Mouse (Mus musculus) frontal cortex, postnatal 25 days (tissue): ENCODE measurements around the gene Camk1.
"Not testable (repeated sequence)": the region's sequence is repeated elsewhere in the genome, so short reads cannot be mapped to it uniquely, and the experiment has no call there.

ENCODE experiments used
- DNase-seq, 2 experiments: peaks; one replicate each; pipeline ENCODE4 v3.0.0; 2022; ENCODE audit warnings: low spot score in 2 of 2

Gene Camk1

DNA sequence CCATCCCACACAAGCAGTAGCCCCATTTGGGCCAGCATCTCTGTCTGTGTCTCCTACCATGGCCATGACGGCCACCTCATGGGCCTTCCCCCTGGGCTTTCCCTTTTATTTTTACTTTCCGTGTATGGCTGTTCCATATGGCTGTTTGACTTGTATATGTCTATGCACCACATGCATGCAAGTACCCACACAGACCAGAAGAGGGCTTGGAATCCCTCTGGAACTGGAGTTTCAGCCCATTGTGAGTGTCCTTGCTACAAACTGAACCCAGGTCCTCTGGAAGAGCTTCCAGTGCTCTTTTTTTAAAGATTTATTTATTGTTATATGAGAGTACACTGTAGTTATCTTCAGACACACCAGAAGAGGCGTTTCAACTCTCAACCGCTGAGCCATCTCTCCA is 17.7 kb upstream of the Camk1 start:
- no peak for DNase-seq

DNA sequence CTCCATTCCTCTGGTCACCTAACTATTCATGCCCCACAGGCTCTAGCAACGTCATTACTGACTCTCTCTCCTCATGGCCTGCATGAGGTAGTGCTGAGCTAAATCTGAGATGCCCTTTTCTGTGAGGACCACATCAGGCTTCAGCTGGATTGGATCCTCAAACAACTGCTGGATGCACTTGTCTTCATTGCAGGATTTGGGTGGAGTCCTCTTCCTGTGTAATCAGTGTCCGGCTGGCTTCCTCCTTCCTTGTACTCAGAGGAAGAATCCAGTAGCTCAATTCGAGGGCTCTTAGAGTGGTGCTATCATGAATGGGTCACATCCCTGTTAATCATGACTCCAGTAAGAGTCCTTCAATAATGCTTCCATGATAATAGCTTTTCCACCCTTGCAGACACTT is 9.9 kb upstream of the Camk1 start:
- no peak for DNase-seq

DNA sequence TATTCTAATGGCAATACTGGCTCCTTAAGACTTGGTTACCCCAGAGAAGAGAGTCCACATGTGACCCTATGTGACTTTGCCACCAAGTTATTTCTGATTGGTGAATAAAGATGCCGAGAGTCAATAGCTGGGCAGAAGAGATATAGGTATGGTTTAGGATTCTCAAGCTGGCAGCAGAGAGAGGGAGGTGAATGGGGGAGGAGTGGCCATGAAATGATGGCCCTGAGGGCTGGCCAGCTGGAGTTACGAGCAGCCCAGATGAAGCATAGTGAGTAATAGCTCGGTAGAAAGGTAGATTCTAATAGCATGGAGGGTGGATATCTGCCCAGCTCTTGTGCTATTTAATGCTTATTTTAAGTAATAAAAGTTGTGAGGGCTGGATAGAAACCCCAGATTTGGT is 9.0 kb upstream of the Camk1 start:
- DNase-seq = no peak

DNA sequence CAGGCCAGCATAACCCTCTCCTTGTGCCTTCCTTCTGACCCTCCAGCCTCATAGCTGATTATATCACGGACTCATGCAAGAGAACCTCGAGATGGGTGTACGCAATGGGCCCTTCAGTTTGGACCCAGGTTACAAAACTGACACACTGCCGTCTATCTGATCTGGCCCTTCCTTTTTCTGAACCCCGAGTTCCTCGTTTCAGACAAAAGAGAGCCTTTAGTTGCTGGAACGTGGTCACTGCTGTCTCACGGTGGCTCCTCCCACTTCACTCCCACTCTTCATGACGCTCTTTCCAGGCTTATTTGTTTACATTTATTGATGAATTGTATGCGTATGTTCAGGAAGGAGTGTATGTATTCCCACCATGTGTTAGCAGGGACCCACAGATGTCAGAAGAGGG is 7.9 kb upstream of the Camk1 start:
- no peak for DNase-seq

DNA sequence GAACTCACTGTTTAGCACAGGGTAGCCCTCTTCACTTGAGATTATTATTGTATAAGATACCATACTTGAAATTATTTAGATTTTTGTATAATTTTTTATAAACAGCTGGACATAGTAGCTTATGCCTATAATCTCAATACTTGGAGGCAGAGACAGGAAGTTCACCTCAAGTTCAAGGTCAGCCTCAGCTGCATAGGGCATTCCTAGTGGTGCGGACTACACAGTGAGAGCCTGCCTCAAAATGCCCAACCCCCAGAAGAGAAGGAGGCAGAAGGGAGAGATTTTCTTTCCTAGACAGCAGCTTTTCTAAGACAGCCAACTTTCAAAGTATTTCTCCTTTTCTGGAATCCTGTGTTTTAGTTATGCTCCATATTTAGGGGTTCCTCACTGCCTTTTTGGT is 7.4 kb upstream of the Camk1 start:
- DNase-seq = no peak

DNA sequence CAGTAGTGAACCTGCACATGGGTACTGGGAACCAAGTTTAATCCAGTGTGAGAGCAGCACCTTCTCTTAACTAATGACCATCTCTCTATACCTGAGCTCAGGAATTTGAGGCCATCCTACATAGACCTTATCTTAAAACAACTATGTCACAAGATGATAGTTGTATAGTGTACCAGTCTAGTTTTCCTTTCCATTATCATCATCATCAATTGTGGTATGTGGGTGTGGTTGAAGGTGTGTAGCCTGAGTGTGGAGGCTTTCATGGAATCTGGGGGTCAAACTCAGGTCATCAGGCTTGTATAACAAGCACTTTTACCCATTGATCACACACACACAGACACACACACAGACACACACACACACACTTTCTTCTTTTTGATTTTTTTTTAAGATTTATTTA is 6.8 kb upstream of the Camk1 start:
- no peak for DNase-seq

DNA sequence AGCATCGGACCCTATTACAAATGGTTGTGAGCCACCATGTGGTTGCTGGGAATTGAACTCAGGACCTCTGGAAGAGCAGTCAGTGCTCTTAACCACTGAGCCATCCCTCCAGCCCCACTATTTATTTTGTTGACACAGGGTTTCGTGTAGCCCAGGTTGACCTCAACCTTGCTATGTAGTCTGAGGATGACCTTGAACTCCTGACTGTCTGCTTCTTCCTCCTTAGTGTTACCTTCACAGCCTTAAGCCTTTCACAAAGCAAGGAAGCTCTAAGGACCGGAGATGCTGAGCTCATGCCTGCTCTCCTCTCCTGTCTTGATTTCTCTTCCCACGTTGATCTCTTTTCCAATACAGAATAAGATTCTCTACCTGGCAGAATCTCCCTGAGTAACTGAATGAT is 3.1 kb upstream of the Camk1 start:
- DNase-seq = no peak

DNA sequence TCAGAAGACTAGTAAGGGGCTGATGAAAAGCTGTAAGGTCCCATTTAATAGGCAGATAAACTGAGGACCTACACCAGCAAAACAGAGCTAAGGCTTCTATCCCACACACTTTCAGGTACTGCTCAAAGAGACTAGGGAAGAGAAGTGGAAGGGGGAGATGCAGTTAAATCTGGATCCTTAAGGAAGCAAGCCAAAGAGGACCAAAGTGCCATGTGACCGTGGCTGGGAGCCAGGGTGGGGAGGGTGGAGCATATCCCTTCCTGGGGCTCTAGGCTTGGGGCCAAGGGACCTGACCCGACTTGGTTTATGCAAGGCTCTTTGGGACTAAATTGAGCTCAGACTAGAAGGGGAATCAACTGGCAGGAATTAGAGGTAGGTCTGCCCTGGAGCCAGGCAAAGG is 537 bp upstream of the Camk1 start:
- no peak for DNase-seq

DNA sequence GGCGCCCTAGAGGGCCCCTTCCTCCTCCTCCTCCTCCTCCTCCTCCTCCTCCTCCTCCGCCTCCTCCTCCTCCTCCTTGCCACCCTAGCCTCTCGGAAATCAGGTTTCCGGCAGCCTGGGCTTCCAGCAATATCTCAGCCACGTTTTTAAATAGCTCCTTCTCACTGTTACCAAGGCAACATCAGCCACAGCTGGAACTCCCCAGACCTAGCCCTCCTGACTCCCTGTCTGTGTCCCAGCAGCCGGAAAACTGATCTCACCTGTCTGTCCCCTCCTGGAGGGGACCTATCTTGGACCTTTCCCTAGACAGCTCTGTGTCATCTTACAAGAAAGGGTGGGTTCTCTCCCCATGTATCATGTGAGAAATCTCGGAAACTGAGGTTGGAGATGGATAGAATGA is 1.5 kb downstream of the Camk1 start:
- DNase-seq = no peak

DNA sequence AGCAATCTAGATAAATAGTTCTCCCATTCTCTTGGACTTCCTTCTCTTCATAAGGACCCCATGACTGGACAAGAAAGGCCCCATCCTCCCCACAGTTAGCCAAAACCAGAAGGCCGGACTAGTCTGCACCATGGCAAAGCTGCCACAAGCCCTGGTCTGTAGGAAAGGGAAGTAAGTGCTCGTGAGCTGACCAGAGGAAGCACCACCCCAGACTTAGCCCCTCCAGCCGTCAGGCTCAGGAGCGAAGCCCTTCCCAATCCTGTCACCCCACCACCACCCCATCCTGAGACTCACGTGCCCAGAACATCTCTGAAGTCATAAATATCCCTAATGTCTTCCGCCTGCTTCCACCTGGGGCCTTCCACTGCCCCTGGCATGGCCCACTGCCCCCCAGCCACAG is 2.2 kb downstream of the Camk1 start:
- DNase-seq = no peak

DNA sequence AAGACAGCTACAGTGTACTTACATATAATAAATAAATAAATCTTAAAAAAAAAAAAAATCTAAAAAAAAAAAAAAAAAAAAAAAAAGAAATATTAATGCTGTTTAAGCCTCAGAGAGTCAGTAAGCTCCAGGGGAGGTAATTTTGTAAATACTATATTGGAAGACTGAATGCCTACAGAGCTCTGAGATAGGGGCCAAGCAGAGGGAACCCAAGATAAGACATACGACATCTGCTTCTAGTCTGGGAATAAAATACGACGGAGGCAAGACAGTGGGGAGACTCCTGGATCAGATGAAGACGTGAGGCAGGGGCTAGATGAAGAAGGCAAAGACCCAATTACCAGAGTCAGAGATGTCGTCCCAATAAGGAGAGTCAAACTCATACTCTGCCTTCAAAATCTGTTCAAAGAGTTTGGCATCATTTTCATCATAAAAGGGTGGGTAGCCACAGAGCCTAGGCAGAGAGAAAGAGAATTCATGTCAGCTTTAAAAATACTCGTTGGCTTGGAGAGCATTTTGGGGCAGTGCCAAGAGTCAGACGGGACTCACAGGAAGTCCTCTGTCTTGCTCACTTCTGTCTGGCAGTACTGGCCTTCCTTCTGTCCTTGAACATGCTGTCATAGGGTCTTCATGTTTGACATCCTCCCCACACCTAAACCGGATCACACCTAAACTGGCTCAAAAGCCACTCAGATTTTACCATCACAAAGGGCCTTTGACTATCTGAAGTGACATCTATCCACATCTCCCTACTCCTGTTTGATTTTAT is 6.7 kb downstream of the Camk1 start:
- no peak for DNase-seq

DNA sequence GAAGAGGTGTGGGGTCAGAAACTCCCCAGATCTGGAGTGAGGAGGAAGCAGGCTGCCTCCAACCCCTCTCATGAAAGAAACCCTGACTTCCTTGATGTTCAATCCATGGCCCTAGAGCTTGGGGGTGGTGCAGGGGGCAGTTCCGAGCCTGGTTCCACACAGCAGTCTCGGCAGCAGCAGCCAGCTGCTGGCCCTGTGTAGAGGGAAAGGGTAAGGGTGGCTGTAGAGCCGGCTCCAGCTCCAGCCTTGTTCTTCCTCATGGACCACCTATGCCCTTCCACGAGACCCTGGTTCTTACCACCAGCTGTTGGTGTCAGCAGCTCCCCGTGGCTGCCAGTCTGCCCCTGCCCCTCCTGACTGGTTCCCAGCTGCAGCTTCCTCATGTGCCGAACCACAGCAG is 9.6 kb downstream of the Camk1 start:
- no peak for DNase-seq

DNA sequence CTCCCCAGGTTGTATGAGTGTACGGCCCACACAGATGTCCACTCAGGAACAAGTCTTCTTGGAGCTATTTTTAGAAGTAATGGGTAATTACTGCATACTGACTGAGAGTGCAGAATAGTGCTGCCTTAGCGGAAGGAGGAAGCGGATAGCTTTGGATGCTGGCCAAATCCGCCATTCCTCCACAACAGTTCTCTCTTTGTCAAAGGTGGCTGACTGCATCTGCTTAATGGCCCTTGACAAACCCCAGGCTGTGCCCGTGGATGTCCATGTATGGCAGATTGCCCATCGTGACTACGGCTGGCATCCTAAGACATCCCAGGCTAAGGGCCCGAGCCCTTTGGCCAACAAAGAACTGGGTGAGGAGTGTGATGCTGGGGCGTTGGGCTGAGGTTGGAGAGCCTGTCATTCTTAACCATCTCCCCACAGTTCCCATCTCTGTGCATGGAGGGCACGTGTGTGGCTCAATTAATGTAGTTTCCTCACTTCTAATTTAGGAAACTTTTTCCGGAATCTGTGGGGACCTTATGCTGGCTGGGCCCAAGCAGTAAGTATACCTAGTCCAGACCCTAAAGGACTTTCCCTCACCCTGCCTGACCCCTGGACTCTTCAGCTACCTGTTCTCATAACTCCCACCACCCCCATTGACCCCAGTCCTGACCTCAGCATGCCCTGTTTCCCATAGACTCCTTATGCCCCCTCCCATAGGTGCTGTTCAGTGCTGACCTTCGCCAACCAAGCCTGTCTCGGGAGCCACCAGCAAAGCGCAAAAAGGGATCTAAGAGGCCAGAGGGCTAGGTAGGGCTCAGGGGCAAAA is 10.4 kb downstream of the Camk1 start:
- peak in 1 of 2 experiments; percentile 56 for DNase-seq

DNA sequence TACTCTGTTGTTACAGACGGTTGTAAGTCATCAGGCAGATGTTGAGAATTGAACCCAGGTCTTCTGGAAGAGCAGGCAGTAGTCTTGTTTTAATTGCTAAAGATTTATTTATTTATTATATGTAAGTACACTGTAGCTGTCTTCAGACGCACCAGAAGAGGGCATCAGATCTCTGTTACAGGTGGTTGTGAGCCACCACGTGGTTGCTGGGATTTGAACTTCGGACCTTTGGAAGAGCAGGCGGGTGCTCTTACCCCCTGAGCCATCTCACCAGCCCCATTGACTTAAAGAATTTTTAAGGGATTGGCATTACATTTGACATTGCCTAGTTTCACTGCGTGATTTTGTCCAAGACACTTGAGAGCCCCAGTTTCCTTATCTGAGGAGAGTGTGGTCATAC is 11.1 kb downstream of the Camk1 start:
- DNase-seq = not testable (repeated sequence)

DNA sequence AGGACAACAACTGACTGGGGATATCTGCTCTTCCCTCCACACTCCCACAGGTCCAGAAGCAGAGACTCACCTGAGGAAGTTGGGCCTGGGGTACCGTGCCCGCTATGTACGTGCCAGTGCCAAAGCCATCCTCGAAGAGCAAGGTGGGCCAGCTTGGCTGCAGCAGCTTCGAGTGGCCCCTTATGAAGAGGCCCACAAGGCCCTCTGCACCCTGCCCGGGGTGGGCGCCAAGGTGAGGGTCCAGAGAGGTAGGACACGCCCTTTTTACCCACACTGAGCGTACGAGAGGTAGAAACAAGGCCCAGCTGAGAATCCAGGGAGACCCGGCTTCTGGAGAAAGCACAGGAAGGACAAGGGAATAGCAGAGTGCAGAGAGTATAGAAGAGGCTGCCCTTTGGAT is 12.1 kb downstream of the Camk1 start:
- DNase-seq = no peak

DNA sequence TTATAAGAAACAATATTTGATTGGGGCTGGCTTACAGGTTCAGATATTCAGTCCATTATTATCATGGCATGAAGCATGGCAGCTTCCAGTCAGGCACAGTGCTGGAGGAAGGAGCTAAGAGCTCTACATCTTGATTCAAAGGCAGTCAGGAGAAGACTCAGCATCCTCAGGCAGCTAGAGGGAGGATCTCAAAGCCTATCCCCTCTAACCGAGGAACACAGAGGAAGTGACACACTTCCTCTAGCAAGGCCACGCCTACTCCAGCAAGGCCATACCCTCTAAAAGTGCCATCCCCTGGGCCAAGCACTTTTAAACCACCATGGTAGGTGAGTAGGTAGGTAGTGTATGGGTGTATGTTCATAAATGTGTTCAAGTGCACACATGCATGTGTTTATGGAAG is 13.2 kb downstream of the Camk1 start:
- no peak for DNase-seq

DNA sequence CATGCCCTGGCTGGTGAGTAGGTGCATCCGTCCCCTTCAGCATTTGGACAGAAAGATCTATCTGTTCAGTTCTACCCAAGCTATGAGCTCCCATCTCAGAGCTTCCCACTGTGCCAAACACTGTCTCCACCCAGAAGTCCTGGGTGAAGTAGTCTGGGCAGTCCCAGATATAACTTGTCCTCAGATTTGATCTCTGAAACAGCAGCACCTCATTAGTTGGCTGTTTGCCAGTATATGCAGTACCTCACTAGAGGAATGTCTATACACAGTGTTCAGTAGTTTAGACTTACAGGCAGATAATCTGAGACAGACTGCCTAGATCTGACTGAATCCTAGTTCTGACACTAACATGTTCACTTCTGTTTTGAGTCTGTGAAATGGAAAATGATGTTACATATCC is 14.4 kb downstream of the Camk1 start:
- DNase-seq = no peak

DNA sequence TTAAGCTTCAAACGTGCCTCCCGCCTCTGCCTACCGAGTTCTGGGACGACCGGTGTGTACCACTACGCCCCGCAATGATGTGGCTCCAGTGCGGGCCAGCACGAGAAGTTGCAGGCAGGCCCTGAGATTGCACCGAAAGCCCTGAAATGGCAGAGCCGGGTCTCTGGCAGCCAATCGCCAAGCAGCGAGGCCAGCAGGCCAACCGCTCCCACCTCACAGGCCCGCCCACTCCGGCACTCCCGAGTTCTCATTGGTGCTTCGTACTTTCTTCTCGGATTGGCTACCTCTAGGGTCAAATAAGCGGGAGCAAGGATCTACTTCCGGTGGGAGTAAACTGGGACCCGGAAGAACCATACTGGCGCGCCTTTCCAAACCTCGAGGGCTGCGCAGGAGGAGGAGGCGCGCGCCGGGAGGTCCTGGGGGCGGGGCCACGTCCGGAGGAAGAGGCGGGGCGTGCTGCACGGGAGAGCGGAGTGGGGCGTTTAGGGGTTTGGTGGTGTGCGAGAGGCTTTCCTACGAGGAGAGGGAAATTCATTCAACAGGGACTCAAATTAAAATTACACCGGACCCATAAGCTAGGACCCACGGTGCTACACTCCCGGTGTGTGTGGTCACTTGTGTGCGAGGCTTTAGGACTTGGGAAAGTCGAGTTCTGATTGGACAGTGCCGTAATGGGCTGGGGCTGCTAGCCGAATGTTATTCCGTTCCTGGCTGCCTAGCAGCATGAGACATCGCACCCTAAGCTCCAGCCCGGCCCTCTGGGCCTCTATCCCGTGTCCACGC is 17.1 kb downstream of the Camk1 start, which contains the start of gene Ogg1:
TSS of gene Ogg1 (plus strand) at position 440 of the 783 bp plus-strand sequence.
- peak; percentile 89 to 97 for DNase-seq

DNA sequence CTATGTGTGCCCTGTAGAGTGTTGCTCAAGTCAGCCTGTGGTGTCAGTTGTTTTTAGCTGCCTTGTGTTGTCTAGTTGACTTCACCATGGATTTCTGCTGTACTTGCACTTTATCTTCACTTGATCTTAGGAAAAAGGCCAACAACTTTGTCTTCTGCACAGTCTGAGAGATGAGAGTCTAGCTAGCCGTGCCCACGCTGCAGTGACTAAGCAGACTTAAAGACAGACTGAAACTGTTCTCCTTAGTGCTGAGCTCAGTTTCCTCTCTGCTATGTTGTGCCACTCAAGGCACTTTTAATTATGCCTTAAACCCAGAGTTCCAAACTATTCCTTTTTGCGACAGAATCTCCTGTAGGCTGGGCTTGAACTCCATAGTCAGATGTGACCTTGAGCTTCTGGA is 27.8 kb downstream of the Camk1 start:
- DNase-seq = no peak

DNA sequence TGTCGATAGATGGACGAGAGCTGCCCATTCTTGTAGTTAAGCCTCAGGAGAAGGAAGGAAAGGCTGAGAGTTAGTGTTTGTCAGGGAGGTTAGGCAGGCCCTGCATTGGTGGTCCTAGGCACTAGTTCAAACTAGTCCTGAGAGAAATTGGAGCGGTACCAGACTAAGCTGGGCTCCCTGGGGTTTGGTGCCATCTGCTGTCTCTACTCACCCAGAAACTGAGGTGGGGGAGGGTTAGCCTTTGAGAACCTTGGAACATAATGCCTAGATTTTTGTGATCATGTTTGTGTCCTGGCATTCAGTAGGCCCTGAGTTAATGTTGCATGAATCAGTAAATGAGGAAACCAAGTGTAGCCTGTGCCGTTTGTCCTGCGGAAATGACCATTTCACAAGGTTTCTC is 35.6 kb downstream of the Camk1 start:
- no peak for DNase-seq

DNA sequence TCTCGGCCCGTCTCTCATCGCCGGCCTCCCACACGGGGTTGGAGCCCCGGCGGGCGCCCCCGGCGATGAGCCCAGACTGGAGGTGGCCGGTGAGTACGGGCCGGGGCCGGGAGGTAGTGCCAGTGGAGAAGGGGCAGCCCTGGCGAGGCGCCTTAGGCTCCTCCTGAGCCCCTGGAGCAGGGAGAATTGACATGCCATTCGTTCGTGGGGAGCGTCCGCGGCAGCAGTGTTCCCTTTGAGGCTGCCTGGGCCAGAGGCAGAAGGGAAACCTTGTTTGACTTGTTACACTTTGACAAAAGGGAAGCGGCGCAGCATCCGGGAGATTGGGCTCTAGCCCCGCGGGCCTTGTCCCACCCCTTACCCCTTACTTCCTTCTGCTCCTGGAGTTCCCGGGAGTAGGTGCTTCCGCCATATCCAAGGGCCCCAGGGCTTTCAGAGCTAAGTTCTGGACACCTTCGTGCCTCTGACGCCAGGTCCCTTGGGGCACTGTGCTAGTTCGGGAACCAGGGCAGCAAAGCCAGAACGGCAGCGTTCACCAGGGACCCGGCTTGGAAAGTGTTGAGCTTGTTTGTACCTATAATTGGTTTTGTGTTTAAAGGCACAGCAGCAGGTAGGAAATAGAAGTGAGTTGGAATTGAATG is 36.2 kb downstream of the Camk1 start:
- no peak for DNase-seq

DNA sequence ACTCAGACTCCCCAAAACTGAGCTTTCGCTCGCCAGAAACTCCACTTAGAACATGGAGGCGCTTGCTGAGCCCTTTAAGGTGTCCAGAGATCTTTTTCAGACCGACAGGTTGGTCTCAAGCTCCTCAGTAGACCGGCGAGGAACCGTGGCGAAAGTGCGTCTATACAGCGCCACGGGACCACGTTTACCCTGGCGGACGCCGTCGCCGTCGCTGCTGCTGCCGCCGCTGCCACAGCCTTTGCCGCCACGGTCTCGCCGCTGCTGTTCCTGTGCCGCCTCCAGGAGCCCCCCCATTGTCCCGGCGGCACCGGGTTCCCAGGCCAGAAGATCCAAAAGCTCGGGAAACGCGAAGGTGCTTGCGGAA is 36.8 kb downstream of the Camk1 start, which contains the start of gene Brpf1:
TSS of gene Brpf1 (plus strand) at position 152 of the 364 bp plus-strand sequence.
- no peak for DNase-seq
